Mouse (Mus musculus) limb, embryonic 14.5 days (tissue): ENCODE results near the gene Pakap. TPM values are rescaled to one million over a fixed set of nuclear protein-coding genes. Genes with fewer than 3 reads are reported as not detected.

Experiments
- ATAC-seq: fragments of 200-750 bp; cut with Nextera tagmentation; 2 replicates; pipeline ENCODE4 v1.8.0; 2017; ENCODE audit warnings: low read depth, moderate number of reproducible peaks, moderate TSS enrichment; ENCODE audit not compliant: low FRiP score
- DNase-seq: peaks from one replicate; pipeline ENCODE4 v3.0.0-alpha.2; 2015; ENCODE audit warnings: low spot score
- H3K27ac ChIP-seq: fragments of 300-500 bp; sonication (generic); replicated peaks from 2 replicates; pipeline ENCODE4 v1.5.1; 2014; ENCODE audit warnings: low read depth, mild to moderate bottlenecking, low read length, moderate library complexity, mixed read lengths
- H3K27me3 ChIP-seq: fragments of 300-500 bp; sonication (generic); 2 replicates; pipeline ENCODE4 v1.6.1; 2014; ENCODE audit warnings: low read length, mixed read lengths; ENCODE audit not compliant: control insufficient read depth, insufficient read depth
- H3K36me3 ChIP-seq: fragments of 300-500 bp; sonication (generic); 2 replicates; pipeline ENCODE4 v1.6.1; 2014; ENCODE audit warnings: mild to moderate bottlenecking, low read length, moderate library complexity, mixed read lengths; ENCODE audit not compliant: control insufficient read depth, insufficient read depth
- H3K4me1 ChIP-seq: fragments of 300-500 bp; sonication (generic); 2 replicates; pipeline ENCODE4 v1.6.1; 2014; ENCODE audit warnings: antibody characterized with exemption, low read length, mixed read lengths; ENCODE audit not compliant: control insufficient read depth, insufficient read depth
- H3K4me2 ChIP-seq: fragments of 300-500 bp; sonication (generic); replicated peaks from 2 replicates; pipeline ENCODE4 v1.6.1; 2014; ENCODE audit warnings: low read depth, mild to moderate bottlenecking, low read length, moderate library complexity; ENCODE audit not compliant: severe bottlenecking
- H3K4me3 ChIP-seq: fragments of 300-500 bp; sonication (generic); replicated peaks from 2 replicates; pipeline ENCODE4 v1.5.1; 2014; ENCODE audit warnings: low read length
- H3K9ac ChIP-seq: fragments of 300-500 bp; sonication (generic); 2 replicates; pipeline ENCODE4 v1.6.1; 2014; ENCODE audit warnings: mild to moderate bottlenecking, low read depth, low read length, moderate library complexity; ENCODE audit not compliant: severe bottlenecking
- H3K9me3 ChIP-seq: fragments of 300-500 bp; sonication (generic); 2 replicates; pipeline ENCODE4 v1.6.1; 2016; ENCODE audit warnings: low read length; ENCODE audit not compliant: control insufficient read depth
- POLR2A ChIP-seq: fragments of 200-500 bp; IDR thresholded peaks from 2 replicates; pipeline ENCODE4 v1.8.0; 2012; ENCODE audit warnings: inconsistent platforms, mild to moderate bottlenecking, moderate library complexity, borderline replicate concordance; ENCODE audit not compliant: insufficient read depth, insufficient read length; ENCODE audit errors: extremely low read depth
- WGBS: fragments of 180-500 bp; shearing (Covaris S2); extraction: QIAGEN DNeasy Blood & Tissue Kit; methylation state at CpG from one replicate; pipeline ENCODE4 v1.1.7; 2014; 5-methylcytosine and 5-hydroxymethylcytosine counted together
- polyA plus RNA-seq, 2 experiments: library from polyadenylated mRNA; depleted of rRNA in 1 of 2; stranded (reverse) in 1 of 2; unstranded in 1 of 2; fragments of >200 nt; fragmentation: Nextera tagmentation in 1 of 2; extraction: Ambion mirVana in 1 of 2; gene quantifications; 2 replicates each; pipeline versions ENCODE4 v1.2.1 to v1.2.3; 2012 to 2014

Gene Pakap
- polyA plus RNA-seq, 2 experiments = 6.4 to 26.9 TPM

DNA sequence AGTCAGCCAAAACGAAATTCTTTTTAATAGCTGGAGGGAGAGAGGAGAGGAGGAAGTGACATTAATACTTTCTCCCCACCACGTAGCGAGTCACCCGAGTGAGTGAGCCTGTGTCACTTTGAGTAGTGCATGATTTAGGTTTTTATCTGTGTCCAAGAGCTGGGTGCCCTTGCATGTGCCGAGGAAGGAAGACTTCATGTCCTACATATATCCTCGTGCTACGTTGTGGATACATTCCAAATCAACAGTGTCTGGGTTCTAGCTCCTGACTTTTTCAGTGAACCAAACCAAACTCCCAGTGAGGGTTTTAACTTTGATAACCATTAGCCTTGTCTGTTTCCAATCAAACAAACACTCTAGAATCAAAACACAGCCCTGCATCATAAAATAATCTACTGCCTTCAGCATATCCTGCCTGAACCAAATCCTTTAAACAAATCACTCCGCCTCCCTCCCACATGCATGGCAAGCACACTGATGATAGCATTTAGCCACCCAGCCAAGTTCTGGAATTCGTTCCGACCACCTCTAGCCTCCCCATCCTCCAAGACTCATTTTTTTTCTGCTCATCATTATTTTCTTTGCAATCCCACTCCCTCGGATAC is 175.4 kb downstream of the Pakap start:
- Histone ChIP-seq H3K4me2 (no peak overlapping the region), H3K27ac (0 out of 2 replicates have a peak overlapping the region, but pooled peaks have one; percentile 5), H3K4me3 (no peak overlapping the region), H3K27me3 (no peaks in the 10 kb centered on the region), H3K9me3 (no peaks in the 10 kb centered on the region), H3K4me1 (peaks cover 19% of the 10 kb centered on the region), H3K9ac (no peak overlapping the region), H3K36me3 (no peaks in the 10 kb centered on the region)
- 47% methylated on average over 11 of the region's 11 CpGs for WGBS
- no peak for ATAC-seq
- no peak for TF ChIP-seq POLR2A
- DNase-seq = no peak

DNA sequence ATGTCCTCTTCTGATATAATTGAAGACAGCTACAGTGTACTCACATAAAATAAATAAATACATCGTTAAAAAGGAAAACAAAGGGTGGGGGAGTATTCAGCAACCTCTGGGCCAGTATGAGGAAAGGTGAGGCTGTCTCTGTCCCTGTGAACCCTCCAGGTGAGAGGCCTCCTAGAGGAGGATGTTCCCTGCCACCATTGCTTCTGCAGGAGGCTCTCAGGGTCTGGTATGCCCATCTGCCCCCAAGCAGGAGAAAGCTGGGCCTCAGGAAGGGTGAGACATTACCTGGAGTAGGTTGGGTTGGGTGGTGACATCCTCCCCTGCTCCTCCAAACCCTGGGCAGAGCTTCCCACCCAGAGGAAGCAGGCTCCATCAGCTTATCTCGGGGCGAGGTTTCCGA is 182.7 kb downstream of the Pakap start:
- no peak overlapping the region for H3K4me3 ChIP-seq
- ATAC-seq = no peak
- no peak for TF ChIP-seq POLR2A
- no peaks in the 10 kb centered on the region for H3K9me3 ChIP-seq
- H3K36me3 ChIP-seq = no peaks in the 10 kb centered on the region
- 56% methylated on average over 4 of the region's 4 CpGs for WGBS
- no peaks in the 10 kb centered on the region for H3K27me3 ChIP-seq
- no peak overlapping the region for H3K9ac ChIP-seq
- DNase-seq = no peak
- H3K27ac ChIP-seq = no peak overlapping the region
- H3K4me1 ChIP-seq = peaks cover 5% of the 10 kb centered on the region; the same call in 1 of the 2 replicates
- no peak overlapping the region for H3K4me2 ChIP-seq

- no peak for DNase-seq
- no peak overlapping the region for H3K27ac ChIP-seq
- H3K27me3 ChIP-seq = no peaks in the 10 kb centered on the region
- 42% methylated on average over 4 of the region's 4 CpGs for WGBS
- TF ChIP-seq POLR2A = no peak
- no peaks in the 10 kb centered on the region for H3K9me3 ChIP-seq
- H3K9ac ChIP-seq = no peak overlapping the region
- no peak for ATAC-seq
- H3K4me2 ChIP-seq = no peak overlapping the region
- H3K36me3 ChIP-seq = no peaks in the 10 kb centered on the region
- H3K4me3 ChIP-seq = no peak overlapping the region
- peaks cover 5% of the 10 kb centered on the region; the same call in 1 of the 2 replicates for H3K4me1 ChIP-seq
These were observed 183.1 kb downstream of the Pakap start for GRCm38 (mm10) chr4:57751054-57751453.

GRCm38 (mm10) chr4:57751566-57751965 is 183.6 kb downstream of the Pakap start:
- H3K36me3 ChIP-seq = no peaks in the 10 kb centered on the region
- no peaks in the 10 kb centered on the region for H3K9me3 ChIP-seq
- H3K4me3 ChIP-seq = no peak overlapping the region
- WGBS = 91% methylated on average over 11 of the region's 11 CpGs
- H3K4me1 ChIP-seq = peaks cover 5% of the 10 kb centered on the region; the same call in 1 of the 2 replicates
- no peak overlapping the region for H3K9ac ChIP-seq
- H3K27ac ChIP-seq = no peak overlapping the region
- DNase-seq = no peak
- H3K27me3 ChIP-seq = no peaks in the 10 kb centered on the region
- no peak overlapping the region for H3K4me2 ChIP-seq
- no peak for ATAC-seq
- TF ChIP-seq POLR2A = no peak

GRCm38 (mm10) chr4:57755085-57755484 is 187.1 kb downstream of the Pakap start:
- H3K36me3 ChIP-seq = no peaks in the 10 kb centered on the region; the same call in 1 of the 2 replicates
- ATAC-seq = no peak
- no peak overlapping the region for H3K27ac ChIP-seq
- no peak overlapping the region for H3K4me3 ChIP-seq
- no peaks in the 10 kb centered on the region for H3K9me3 ChIP-seq
- no peak overlapping the region for H3K4me2 ChIP-seq
- TF ChIP-seq POLR2A = no peak
- DNase-seq = no peak
- H3K4me1 ChIP-seq = peaks cover 5% of the 10 kb centered on the region; the same call in 1 of the 2 replicates
- H3K27me3 ChIP-seq = no peaks in the 10 kb centered on the region
- no peak overlapping the region for H3K9ac ChIP-seq
- 92% methylated on average over 11 of the region's 11 CpGs for WGBS
